Mouse (Mus musculus) midbrain, embryonic 10.5 days (tissue): ENCODE measurements around the gene Psmd7. TPM values are rescaled to one million over a fixed set of nuclear protein-coding genes. Genes with fewer than 3 reads are reported as not detected.
"Not testable (repeated sequence)": the region's sequence is repeated elsewhere in the genome, so short reads cannot be mapped to it uniquely, and the experiment has no call there.

Experiments used
- DNase-seq: peaks from one replicate; pipeline ENCODE4 v3.0.0-alpha.2; 2017; ENCODE audit warnings: low spot score
- H3K27ac ChIP-seq: fragments of 300-500 bp; sonication (generic); replicated peaks from 2 replicates; pipeline ENCODE4 v1.5.1; 2016; ENCODE audit warnings: mild to moderate bottlenecking
- H3K27me3 ChIP-seq: fragments of 300-500 bp; sonication (generic); 2 replicates; pipeline ENCODE4 v1.6.1; 2016; ENCODE audit warnings: low read depth, mild to moderate bottlenecking; ENCODE audit not compliant: poor library complexity, severe bottlenecking
- H3K36me3 ChIP-seq: fragments of 300-500 bp; sonication (generic); 2 replicates; pipeline ENCODE4 v1.6.1; 2016; ENCODE audit warnings: mild to moderate bottlenecking, moderate library complexity
- H3K4me1 ChIP-seq: fragments of 300-500 bp; sonication (generic); 2 replicates; pipeline ENCODE4 v1.6.1; 2016
- H3K4me3 ChIP-seq: fragments of 300-500 bp; sonication (generic); 2 replicates; pipeline ENCODE4 v1.5.1; 2016; ENCODE audit warnings: mild to moderate bottlenecking, moderate library complexity
- H3K9me3 ChIP-seq: fragments of 300-500 bp; sonication (generic); replicated peaks from 2 replicates; pipeline ENCODE4 v1.6.1; 2016; ENCODE audit warnings: mild to moderate bottlenecking
- WGBS: fragments of 180-500 bp; shearing (Covaris S2); methylation state at CpG from one replicate; pipeline ENCODE4 v1.1.7; 2016; 5-methylcytosine and 5-hydroxymethylcytosine counted together
- polyA plus RNA-seq: library from polyadenylated mRNA; unstranded; fragments of >200 nt; fragmentation: Nextera tagmentation; extraction: Ambion mirVana; gene quantifications from 2 replicates; pipeline ENCODE4 v1.2.1, GENCODE M21; 2016

Gene Psmd7
- 327 and 337 TPM in 2 replicates for polyA plus RNA-seq

DNA sequence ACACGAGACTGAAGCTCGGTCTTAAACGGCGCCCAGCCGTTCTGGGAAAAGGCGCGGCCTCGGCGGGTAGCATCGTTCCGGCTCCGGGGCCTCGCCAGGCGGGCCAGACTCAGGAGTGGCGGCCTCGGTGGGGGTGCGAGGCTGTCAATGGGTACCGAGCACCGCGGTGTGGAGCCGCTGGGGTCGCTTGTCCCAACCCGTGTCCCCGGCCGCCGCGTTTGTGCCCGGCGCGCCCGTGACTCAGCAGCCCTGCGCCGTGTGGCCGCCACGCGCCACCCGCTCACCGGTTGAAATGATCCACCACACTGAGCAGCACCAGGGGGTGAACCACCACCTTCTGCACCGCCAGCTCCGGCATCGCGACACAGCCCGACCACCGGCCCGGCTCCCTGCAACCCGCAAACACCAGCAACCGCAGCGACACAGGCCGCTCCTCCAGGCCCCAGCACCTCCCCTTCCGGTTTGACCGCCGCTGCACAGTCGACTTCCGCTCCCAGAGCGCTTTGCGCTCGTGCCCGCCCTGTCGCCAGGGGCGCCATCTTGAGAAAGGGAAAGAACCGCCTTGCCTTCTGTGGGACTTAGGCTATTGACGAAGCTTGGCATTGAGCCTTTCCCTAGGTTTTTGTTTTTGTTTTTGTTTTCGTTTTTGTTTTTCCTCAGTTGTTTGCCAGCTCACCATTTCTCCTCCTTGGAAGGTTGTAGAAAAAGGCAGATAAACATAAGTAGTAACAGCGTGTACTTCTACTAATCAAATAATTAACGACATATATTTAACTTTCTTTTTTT lies at the start of gene Psmd7:
Gene Psmd7 (minus strand): TSS at position 470 of the 786 bp plus-strand sequence.
- peak within 1 kb of the TSS; percentile 92 for H3K27ac ChIP-seq
- 2% methylated on average over 65 of the region's 65 CpGs for WGBS
- H3K4me1 ChIP-seq: peaks cover 14% of the 10 kb centered on the region
- peaks cover 35% of the 10 kb centered on the region for H3K36me3 ChIP-seq
- H3K4me3 ChIP-seq: peak within 1 kb of the TSS; percentile 97
- no peaks in the 10 kb centered on the region for H3K9me3 ChIP-seq
- peak; percentile 96 for DNase-seq
- no peaks in the 10 kb centered on the region for H3K27me3 ChIP-seq

GRCm38 (mm10) chr8:107633734-107634133 lies 45.5 kb upstream of the Psmd7 start:
- Histone ChIP-seq H3K4me1 (0 out of 2 replicates have a peak, but pooled peaks cover 3% of the 10 kb centered on the region), H3K36me3 (no peaks in the 10 kb centered on the region), H3K27me3 (no peaks in the 10 kb centered on the region), H3K4me3 (no peak overlapping the region), H3K27ac (no peak overlapping the region), H3K9me3 (no peaks in the 10 kb centered on the region)
- WGBS: 92% methylated on average over 2 of the region's 2 CpGs
- no peak for DNase-seq

DNA sequence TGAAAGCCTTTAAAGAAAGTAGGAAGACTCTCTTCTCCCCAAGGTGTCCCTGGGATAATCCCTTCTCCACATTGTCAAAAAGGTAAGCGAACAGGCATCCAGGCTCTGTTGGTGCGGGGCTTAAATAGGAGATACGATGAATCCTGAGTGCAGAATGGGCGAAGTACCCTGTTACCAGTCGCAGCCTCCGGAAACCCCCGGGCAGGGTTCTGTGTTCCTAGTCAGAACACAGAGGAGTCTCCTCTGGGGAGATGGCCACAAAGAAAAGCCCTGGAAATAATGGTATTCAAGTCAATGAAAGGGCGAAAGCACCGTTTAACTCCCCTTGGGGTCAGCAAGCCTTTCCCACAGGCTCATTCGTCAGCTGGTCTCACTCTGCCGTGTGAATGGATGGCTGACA lies 41.4 kb upstream of the Psmd7 start:
- no peak for DNase-seq
- WGBS: 71% methylated on average over 11 of the region's 11 CpGs
- Histone ChIP-seq H3K4me1 (0 out of 2 replicates have a peak, but pooled peaks cover 3% of the 10 kb centered on the region), H3K27ac (no peak overlapping the region), H3K9me3 (no peaks in the 10 kb centered on the region), H3K27me3 (no peaks in the 10 kb centered on the region), H3K36me3 (no peaks in the 10 kb centered on the region), H3K4me3 (no peak overlapping the region)

DNA sequence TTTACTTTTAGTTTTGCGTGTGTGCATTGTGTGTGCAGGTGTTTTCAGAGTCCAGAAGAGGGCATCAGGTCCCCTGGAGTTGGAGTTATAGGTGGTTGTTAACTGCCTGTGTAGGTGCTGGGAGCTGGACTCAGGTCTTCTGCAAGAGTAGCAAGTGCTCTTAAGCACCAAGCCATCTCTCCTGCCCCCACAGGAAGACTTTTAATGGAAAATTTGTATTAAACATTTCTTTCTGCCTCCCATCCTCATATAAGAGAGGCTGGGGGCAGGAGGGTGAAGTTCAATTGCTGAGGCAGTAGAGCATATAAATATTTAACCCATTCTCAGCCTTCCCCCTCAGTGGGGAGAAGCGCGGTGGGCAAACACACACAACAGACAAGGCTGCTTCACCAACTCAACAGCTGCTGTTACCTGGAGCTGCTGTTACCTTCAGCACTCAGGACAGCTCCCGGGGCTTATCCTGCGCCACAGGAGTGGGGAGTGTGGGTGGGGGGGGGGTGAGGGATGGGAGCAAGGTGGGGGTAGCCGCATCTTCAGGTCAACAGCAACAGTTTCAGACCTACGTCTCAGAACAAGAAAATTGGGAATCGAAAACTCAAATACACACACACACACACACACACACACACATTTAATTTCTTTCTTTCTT lies 40.4 kb upstream of the Psmd7 start:
- Histone ChIP-seq H3K4me1 (0 out of 2 replicates have a peak, but pooled peaks cover 3% of the 10 kb centered on the region), H3K36me3 (no peaks in the 10 kb centered on the region), H3K4me3 (no peak overlapping the region), H3K27me3 (no peaks in the 10 kb centered on the region), H3K27ac (no peak overlapping the region), H3K9me3 (no peaks in the 10 kb centered on the region)
- DNase-seq: no peak
- 68% methylated on average over 8 of the region's 8 CpGs for WGBS

- WGBS: 94% methylated on average over 9 of the region's 9 CpGs
Measured at GRCm38 (mm10) chr8:107627881-107628280, 39.6 kb upstream of the Psmd7 start.

GRCm38 (mm10) chr8:107624301-107624700 lies 36.0 kb upstream of the Psmd7 start:
- H3K36me3 ChIP-seq, H3K9me3 ChIP-seq, DNase-seq, H3K27ac ChIP-seq, H3K4me1 ChIP-seq, H3K4me3 ChIP-seq, H3K27me3 ChIP-seq: not testable (repeated sequence)

More at GRCm38 (mm10) chr8:107627881-107628280, 39.6 kb upstream of the Psmd7 start:
- Histone ChIP-seq H3K36me3 (no peaks in the 10 kb centered on the region), H3K27me3 (no peaks in the 10 kb centered on the region), H3K9me3 (no peaks in the 10 kb centered on the region), H3K4me3 (no peak overlapping the region), H3K27ac (no peak overlapping the region), H3K4me1 (0 out of 2 replicates have a peak, but pooled peaks cover 3% of the 10 kb centered on the region)
- no peak for DNase-seq

DNA sequence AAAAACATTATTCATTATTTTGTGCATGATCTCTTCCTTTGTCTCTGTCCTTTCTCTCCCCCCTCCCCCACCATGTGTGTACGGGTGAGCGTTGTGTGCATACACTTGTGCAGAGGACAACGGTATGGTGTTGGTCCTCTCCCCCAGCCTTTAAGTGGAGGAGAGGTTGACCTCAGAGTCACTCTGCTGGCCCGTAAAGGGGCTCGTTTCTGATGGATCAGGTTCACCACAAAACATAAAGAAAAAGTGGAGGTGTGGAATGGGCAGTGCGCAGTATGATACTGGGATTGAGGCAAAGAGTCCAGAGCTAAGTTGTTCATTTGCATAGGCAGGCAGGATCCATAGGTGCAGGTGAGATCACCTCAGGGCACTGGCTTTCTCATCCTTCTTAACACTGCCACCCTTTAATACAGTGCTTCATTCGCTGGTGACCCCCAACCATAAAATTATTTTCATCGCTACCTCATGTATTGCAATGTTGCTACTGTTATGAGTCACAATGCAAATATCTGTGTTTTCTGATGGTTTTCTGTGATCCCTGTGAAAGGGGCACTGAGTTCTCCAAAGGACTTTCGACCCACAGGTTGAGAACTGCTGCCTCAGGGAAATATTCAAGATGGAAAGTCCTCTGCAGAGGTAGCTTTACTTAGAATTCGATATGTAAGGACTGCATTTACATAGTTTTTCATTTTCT lies 33.8 kb upstream of the Psmd7 start:
- 94% methylated on average over 10 of the region's 10 CpGs for WGBS
- no peak for DNase-seq
- Histone ChIP-seq H3K4me3 (no peak overlapping the region), H3K9me3 (no peaks in the 10 kb centered on the region), H3K36me3 (no peaks in the 10 kb centered on the region), H3K4me1 (no peaks in the 10 kb centered on the region), H3K27me3 (no peaks in the 10 kb centered on the region), H3K27ac (no peak overlapping the region)

DNA sequence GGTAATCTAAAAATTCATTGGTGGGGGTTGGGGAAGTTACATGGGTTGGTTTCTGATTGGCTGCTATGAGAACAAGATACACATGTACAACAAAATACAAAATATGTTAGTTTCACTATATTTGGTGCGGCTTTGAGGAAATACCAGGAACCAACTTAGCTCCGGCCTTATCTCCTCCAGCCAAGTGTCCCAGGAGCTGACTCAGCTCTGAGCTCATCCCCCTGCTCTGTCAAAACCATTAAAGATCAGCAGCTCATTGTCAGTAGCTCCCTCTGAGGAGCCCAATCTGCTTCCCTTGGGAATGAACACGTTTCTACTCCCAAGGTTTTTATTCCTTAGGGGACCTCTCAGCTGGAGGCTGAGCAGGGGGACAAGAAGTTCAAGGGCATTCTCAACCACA lies 32.9 kb upstream of the Psmd7 start:
- Histone ChIP-seq H3K36me3 (no peaks in the 10 kb centered on the region), H3K9me3 (no peaks in the 10 kb centered on the region)
- 72% methylated on average over 3 of the region's 3 CpGs for WGBS

GRCm38 (mm10) chr8:107618499-107618898 lies 30.2 kb upstream of the Psmd7 start:
- Histone ChIP-seq H3K4me3 (no peak overlapping the region), H3K27me3 (no peaks in the 10 kb centered on the region), H3K4me1 (no peaks in the 10 kb centered on the region), H3K27ac (no peak overlapping the region), H3K9me3 (no peaks in the 10 kb centered on the region), H3K36me3 (no peaks in the 10 kb centered on the region)
- WGBS: 94% methylated on average over 10 of the region's 10 CpGs
- no peak for DNase-seq

More for the DNA sequence above, 32.9 kb upstream of the Psmd7 start:
- DNase-seq: no peak
- H3K4me3 ChIP-seq: no peak overlapping the region
- no peaks in the 10 kb centered on the region for H3K27me3 ChIP-seq
- H3K27ac ChIP-seq: no peak overlapping the region
- no peaks in the 10 kb centered on the region for H3K4me1 ChIP-seq

- no peak for DNase-seq
- WGBS: 91% methylated on average over 6 of the region's 6 CpGs
Measured at GRCm38 (mm10) chr8:107613411-107613810, 25.1 kb upstream of the Psmd7 start.

DNA sequence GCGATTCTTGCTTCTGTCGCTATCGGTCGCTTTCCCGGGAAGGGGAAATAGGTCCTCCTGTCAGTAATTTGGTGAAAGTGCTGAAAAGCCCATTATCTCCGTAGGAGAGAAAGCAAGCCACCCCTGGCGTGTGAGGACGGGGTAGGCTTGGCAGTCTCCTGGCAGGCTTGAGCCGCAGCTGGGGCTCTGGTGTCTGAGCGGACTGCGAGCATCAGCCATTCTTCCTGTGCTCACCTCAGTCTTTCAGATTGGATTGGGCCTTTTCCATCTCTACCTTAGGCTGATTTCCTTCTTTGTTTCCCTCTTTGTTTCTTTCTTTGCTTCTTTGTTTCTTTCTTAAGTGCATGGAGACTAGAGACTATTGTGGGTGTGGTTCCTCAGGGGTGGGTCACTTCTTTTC lies 22.6 kb upstream of the Psmd7 start:
- WGBS: 54% methylated on average over 11 of the region's 11 CpGs
- no peak for DNase-seq
- no peaks in the 10 kb centered on the region for H3K9me3 ChIP-seq

More at GRCm38 (mm10) chr8:107613411-107613810, 25.1 kb upstream of the Psmd7 start:
- Histone ChIP-seq H3K36me3 (no peaks in the 10 kb centered on the region), H3K9me3 (no peaks in the 10 kb centered on the region), H3K4me3 (no peak overlapping the region), H3K4me1 (peaks cover 3% of the 10 kb centered on the region; the same call in 1 of the 2 replicates), H3K27ac (no peak overlapping the region), H3K27me3 (no peaks in the 10 kb centered on the region)

GRCm38 (mm10) chr8:107608751-107609150 lies 20.5 kb upstream of the Psmd7 start:
- Histone ChIP-seq H3K27ac (no peak overlapping the region), H3K27me3 (peaks cover 6% of the 10 kb centered on the region; the same call in 1 of the 2 replicates), H3K4me3 (no peak overlapping the region), H3K36me3 (no peaks in the 10 kb centered on the region), H3K4me1 (peaks cover 13% of the 10 kb centered on the region), H3K9me3 (no peaks in the 10 kb centered on the region)
- WGBS: 74% methylated on average over 7 of the region's 7 CpGs
- no peak for DNase-seq

More for the DNA sequence above, 22.6 kb upstream of the Psmd7 start:
- peaks cover 6% of the 10 kb centered on the region; the same call in 1 of the 2 replicates for H3K27me3 ChIP-seq
- H3K4me1 ChIP-seq: peaks cover 13% of the 10 kb centered on the region
- no peak overlapping the region for H3K4me3 ChIP-seq
- no peak overlapping the region for H3K27ac ChIP-seq
- H3K36me3 ChIP-seq: no peaks in the 10 kb centered on the region
